Mouse (Mus musculus) neural tube, postnatal 0 days (tissue): ENCODE measurements around the gene Fam206a. TPM values are rescaled to one million over a fixed set of nuclear protein-coding genes. Genes with fewer than 3 reads are reported as not detected.

Experiments
- polyA plus RNA-seq: library from polyadenylated mRNA; unstranded; fragments of >200 nt; fragmentation: Nextera tagmentation; extraction: Ambion mirVana; gene quantifications from 2 replicates; pipeline ENCODE4 v1.2.1, GENCODE M21; 2015

Fam206a gene
- 11.2 and 12.2 TPM in 2 replicates for polyA plus RNA-seq

GRCm38 (mm10) chr4:56801907-56802668 lies at the start of gene Fam206a, which contains the start of gene Elp1:
Gene Fam206a, plus strand, starts transcription at chr4:56802345.
Gene Elp1, minus strand, starts transcription at chr4:56802331.

Other genes starting within 250 kb of the Fam206a start
- gene Gm26657, start 62.3 kb upstream of the Fam206a start, polyA plus RNA-seq: not detected in 2 replicates
- not detected in 2 replicates for gene Actl7b, start 60.9 kb upstream of the Fam206a start, polyA plus RNA-seq
- not detected in 2 replicates for gene Actl7a, start 58.9 kb upstream of the Fam206a start, polyA plus RNA-seq
- gene Elp1, start within 50 bp of the Fam206a start, polyA plus RNA-seq: 42.1 and 46.9 TPM in 2 replicates
- gene Ctnnal1, start 62.8 kb downstream of the Fam206a start, polyA plus RNA-seq: 20.1 and 22.5 TPM in 2 replicates
- 11.9 and 12.5 TPM in 2 replicates for gene Tmem245, start 145.1 kb downstream of the Fam206a start, polyA plus RNA-seq
- 30.5 and 30.9 TPM in 2 replicates for gene Frrs1l, start 188.0 kb downstream of the Fam206a start, polyA plus RNA-seq